Mouse (Mus musculus): ENCODE results near the gene Zc2hc1b. TPM values are rescaled to one million over a fixed set of nuclear protein-coding genes. Genes with fewer than 3 reads are reported as not detected.

The Zc2hc1b gene
- polyA plus RNA-seq, 1 experiment = not detected

- no peaks in the 10 kb centered on the region for H3K4me1 ChIP-seq (ENCODE audit: control insufficient read depth, insufficient read depth, low read length)
- no peak overlapping the region for H3K27ac ChIP-seq (ENCODE audit: insufficient read depth, low read depth, low read length)
- 83% methylated on average over 3 of the region's 3 CpGs for WGBS
These were observed 65.0 kb downstream of the Zc2hc1b start for GRCm38 (mm10) chr10:13112849-13113248.

GRCm38 (mm10) chr10:13109781-13110180 lies 68.0 kb downstream of the Zc2hc1b start:
- Histone ChIP-seq H3K27ac (ENCODE audit: insufficient read depth, low read depth, low read length) (no peak overlapping the region), H3K4me3 (ENCODE audit: insufficient read depth, low read depth, low read length) (no peak overlapping the region), H3K4me1 (ENCODE audit: control insufficient read depth, insufficient read depth, low read length) (no peaks in the 10 kb centered on the region)
- 91% methylated on average over 1 of the region's 1 CpGs for WGBS
- TF ChIP-seq POLR2A (IDR thresholded peaks at IDR 0.05; ENCODE audit: insufficient read depth, low read depth, low read length) = no peak
- TF ChIP-seq CTCF (IDR thresholded peaks at IDR 0.05; ENCODE audit: insufficient read depth, low read depth, low read length) = no peak

More at GRCm38 (mm10) chr10:13112849-13113248, 65.0 kb downstream of the Zc2hc1b start:
- H3K4me3 ChIP-seq (ENCODE audit: insufficient read depth, low read depth, low read length) = no peak overlapping the region
- no peak for TF ChIP-seq CTCF (IDR thresholded peaks at IDR 0.05; ENCODE audit: insufficient read depth, low read depth, low read length)
- no peak for TF ChIP-seq POLR2A (IDR thresholded peaks at IDR 0.05; ENCODE audit: insufficient read depth, low read depth, low read length)

- Histone ChIP-seq H3K4me3 (ENCODE audit: insufficient read depth, low read depth, low read length) (no peak overlapping the region), H3K27ac (ENCODE audit: insufficient read depth, low read depth, low read length) (no peak overlapping the region), H3K4me1 (ENCODE audit: control insufficient read depth, insufficient read depth, low read length) (no peaks in the 10 kb centered on the region)
- TF ChIP-seq POLR2A (IDR thresholded peaks at IDR 0.05; ENCODE audit: insufficient read depth, low read depth, low read length) (no peak), CTCF (IDR thresholded peaks at IDR 0.05; ENCODE audit: insufficient read depth, low read depth, low read length) (no peak)
- 79% methylated on average over 4 of the region's 4 CpGs for WGBS
These were observed 69.0 kb downstream of the Zc2hc1b start for GRCm38 (mm10) chr10:13108847-13109246.

- H3K4me1 ChIP-seq (ENCODE audit: control insufficient read depth, insufficient read depth, low read length) = no peaks in the 10 kb centered on the region
- no peak overlapping the region for H3K4me3 ChIP-seq (ENCODE audit: insufficient read depth, low read depth, low read length)
- H3K27ac ChIP-seq (ENCODE audit: insufficient read depth, low read depth, low read length) = no peak overlapping the region
- 56% methylated on average over 7 of the region's 7 CpGs for WGBS
- no peak for TF ChIP-seq CTCF (IDR thresholded peaks at IDR 0.05; ENCODE audit: insufficient read depth, low read depth, low read length)
These were observed 69.7 kb downstream of the Zc2hc1b start for GRCm38 (mm10) chr10:13108021-13108548.

- Histone ChIP-seq H3K4me1 (ENCODE audit: control insufficient read depth, insufficient read depth, low read length) (no peaks in the 10 kb centered on the region), H3K27ac (ENCODE audit: insufficient read depth, low read depth, low read length) (no peak overlapping the region), H3K4me3 (ENCODE audit: insufficient read depth, low read depth, low read length) (no peak overlapping the region)
- TF ChIP-seq CTCF (IDR thresholded peaks at IDR 0.05; ENCODE audit: insufficient read depth, low read depth, low read length) (no peak), POLR2A (IDR thresholded peaks at IDR 0.05; ENCODE audit: insufficient read depth, low read depth, low read length) (no peak)
- 88% methylated on average over 9 of the region's 9 CpGs for WGBS
These were observed 70.8 kb downstream of the Zc2hc1b start for GRCm38 (mm10) chr10:13106909-13107624.

- WGBS = 85% methylated on average over 4 of the region's 4 CpGs
- TF ChIP-seq CTCF (IDR thresholded peaks at IDR 0.05; ENCODE audit: insufficient read depth, low read depth, low read length) = no peak
- no peak for TF ChIP-seq POLR2A (IDR thresholded peaks at IDR 0.05; ENCODE audit: insufficient read depth, low read depth, low read length)
- no peak overlapping the region for H3K27ac ChIP-seq (ENCODE audit: insufficient read depth, low read depth, low read length)
These were observed 74.0 kb downstream of the Zc2hc1b start for GRCm38 (mm10) chr10:13103838-13104237.

GRCm38 (mm10) chr10:13102360-13102759 lies 75.5 kb downstream of the Zc2hc1b start:
- H3K4me1 ChIP-seq (ENCODE audit: control insufficient read depth, insufficient read depth, low read length) = no peaks in the 10 kb centered on the region
- no peak overlapping the region for H3K4me3 ChIP-seq (ENCODE audit: insufficient read depth, low read depth, low read length)
- no peak overlapping the region for H3K27ac ChIP-seq (ENCODE audit: insufficient read depth, low read depth, low read length)
- WGBS = 78% methylated on average over 4 of the region's 4 CpGs
- TF ChIP-seq CTCF (IDR thresholded peaks at IDR 0.05; ENCODE audit: insufficient read depth, low read depth, low read length) (no peak), POLR2A (IDR thresholded peaks at IDR 0.05; ENCODE audit: insufficient read depth, low read depth, low read length) (no peak)

More at GRCm38 (mm10) chr10:13103838-13104237, 74.0 kb downstream of the Zc2hc1b start:
- H3K4me1 ChIP-seq (ENCODE audit: control insufficient read depth, insufficient read depth, low read length) = no peaks in the 10 kb centered on the region
- H3K4me3 ChIP-seq (ENCODE audit: insufficient read depth, low read depth, low read length) = no peak overlapping the region

- WGBS = 70% methylated on average over 6 of the region's 6 CpGs
- no peak overlapping the region for H3K4me3 ChIP-seq (ENCODE audit: insufficient read depth, low read depth, low read length)
These were observed 77.7 kb downstream of the Zc2hc1b start for GRCm38 (mm10) chr10:13100061-13100648.

More at GRCm38 (mm10) chr10:13100061-13100648, 77.7 kb downstream of the Zc2hc1b start:
- no peak for TF ChIP-seq POLR2A (IDR thresholded peaks at IDR 0.05; ENCODE audit: insufficient read depth, low read depth, low read length)
- TF ChIP-seq CTCF (IDR thresholded peaks at IDR 0.05; ENCODE audit: insufficient read depth, low read depth, low read length) = no peak
- H3K27ac ChIP-seq (ENCODE audit: insufficient read depth, low read depth, low read length) = no peak overlapping the region
- H3K4me1 ChIP-seq (ENCODE audit: control insufficient read depth, insufficient read depth, low read length) = no peaks in the 10 kb centered on the region

Other genes with a start within 250 kb of the Zc2hc1b start
- gene Stx11, start 213.7 kb downstream of the Zc2hc1b start, polyA plus RNA-seq (2012; ENCODE audit: insufficient read depth, insufficient read length, low replicate concordance, missing spikeins) = not detected in 2 replicates
- gene Sf3b5, start 172.7 kb downstream of the Zc2hc1b start, polyA plus RNA-seq (2012; ENCODE audit: insufficient read depth, insufficient read length, low replicate concordance, missing spikeins) = not detected in 2 replicates
- not detected in 2 replicates for gene Plagl1, start 117.5 kb downstream of the Zc2hc1b start, polyA plus RNA-seq (2012; ENCODE audit: insufficient read depth, insufficient read length, low replicate concordance, missing spikeins)
- not detected in 2 replicates for gene Ltv1, start 15.1 kb upstream of the Zc2hc1b start, polyA plus RNA-seq (2012; ENCODE audit: insufficient read depth, insufficient read length, low replicate concordance, missing spikeins)

Measured in olfactory bulb, adult 2 months (tissue).